Mouse (Mus musculus): Measurements from ENCODE around the gene M1ap. TPM values are rescaled to one million over a fixed set of nuclear protein-coding genes. Genes with fewer than 3 reads are reported as not detected.

M1ap gene
- total and polyA plus RNA-seq, 3 experiments: 6.2 to 6.3 TPM; not detected in 1

GRCm38 (mm10) chr6:82926528-82926927, 20.2 kb upstream of the M1ap start:
- DNase-seq (ENCODE audit: low read depth, low spot score): no peak
- no peaks in the 10 kb centered on the region for H3K4me1 ChIP-seq (ENCODE audit: control insufficient read depth in 1 of 2, insufficient read depth in 2 of 2, low read length in 2 of 2)
- H3K36me3 ChIP-seq (ENCODE audit: control insufficient read depth in 1 of 2, insufficient read depth in 2 of 2, low read length in 2 of 2): no peaks in the 10 kb centered on the region
- no peaks in the 10 kb centered on the region for H3K79me2 ChIP-seq (ENCODE audit: control insufficient read depth, insufficient read depth, low read length, poor library complexity)
- peaks cover 26 to 27% of the 10 kb centered on the region in 2 experiments for H3K27me3 ChIP-seq (ENCODE audit: control insufficient read depth in 1 of 2, insufficient read depth in 2 of 2, low read length in 2 of 2)
- H3K9me3 ChIP-seq (replicated peaks; ENCODE audit: insufficient read depth, low read length): no peaks in the 10 kb centered on the region
- H3K4me3 ChIP-seq (ENCODE audit: control insufficient read depth in 1 of 2, insufficient read depth in 1 of 2, low read depth in 2 of 2, low read length in 2 of 2): no peak overlapping the region
- H3K9ac ChIP-seq (ENCODE audit: control insufficient read depth, low read depth, low read length, poor library complexity, severe bottlenecking): no peak overlapping the region
- H3K27ac ChIP-seq (ENCODE audit: control insufficient read depth, low read depth, low read length): no peak overlapping the region
- TF ChIP-seq HCFC1 (IDR thresholded peaks at IDR 0.05; ENCODE audit: low read depth, low read length): no peak
- no peak for TF ChIP-seq MAX (IDR thresholded peaks at IDR 0.05; ENCODE audit: low read length)
- no peak for TF ChIP-seq SMC3 (IDR thresholded peaks at IDR 0.05; ENCODE audit: low read depth, low read length)
- no peak for TF ChIP-seq POLR2AphosphoS5 (IDR thresholded peaks at IDR 0.05; ENCODE audit: borderline replicate concordance, low read depth, low read length)
- no peak for TF ChIP-seq POLR2A (IDR thresholded peaks at IDR 0.05; ENCODE audit: control insufficient read depth in 1 of 2, insufficient read depth in 1 of 2, low read depth in 1 of 2, low read length in 2 of 2, poor library complexity in 1 of 2)
- TF ChIP-seq CHD1 (IDR thresholded peaks at IDR 0.05; ENCODE audit: low read depth, low read length): no peak

DNA sequence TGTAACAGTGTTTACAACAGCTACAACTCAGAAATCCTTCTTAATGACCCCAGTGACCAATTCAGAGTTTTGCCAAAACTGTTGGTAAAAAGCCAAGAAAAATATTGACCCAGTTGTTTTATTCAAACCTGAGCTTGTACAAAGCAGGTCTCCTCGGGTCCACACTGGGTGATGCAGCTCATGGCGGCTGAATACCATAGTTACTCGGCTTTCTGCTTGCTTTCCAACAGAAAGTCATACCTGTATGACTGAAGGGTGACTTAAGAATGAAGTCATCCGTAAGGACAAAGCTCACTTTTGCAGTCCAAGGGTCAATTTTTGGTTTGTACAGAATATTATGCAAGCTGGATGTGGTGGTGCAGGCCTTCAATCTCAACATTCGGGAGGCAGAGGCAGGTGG, 19.1 kb upstream of the M1ap start:
- no peak for TF ChIP-seq POLR2AphosphoS2 (IDR thresholded peaks at IDR 0.05; ENCODE audit: low read length)
- no peak for TF ChIP-seq GATA1 (IDR thresholded peaks at IDR 0.05; ENCODE audit: low read depth, low read length)
- TF ChIP-seq MEF2A (IDR thresholded peaks at IDR 0.05; ENCODE audit: extremely low read depth, insufficient replicate concordance, low read depth, low read length, poor library complexity, severe bottlenecking): no peak
- TF ChIP-seq CHD2 (IDR thresholded peaks at IDR 0.05; ENCODE audit: low read length): no peak
- no peak for TF ChIP-seq JUND (IDR thresholded peaks at IDR 0.05; ENCODE audit: low read depth, low read length)
- TF ChIP-seq EP300 (IDR thresholded peaks at IDR 0.05; ENCODE audit: low read depth in 1 of 2, low read length in 2 of 2): no peak
- TF ChIP-seq NELFE (IDR thresholded peaks at IDR 0.05; ENCODE audit: low read depth, low read length): no peak
- TF ChIP-seq ZC3H11A (IDR thresholded peaks at IDR 0.05; ENCODE audit: low read depth, low read length): no peak
- no peak for TF ChIP-seq USF2 (IDR thresholded peaks at IDR 0.05; ENCODE audit: borderline replicate concordance in 1 of 2, insufficient read depth in 1 of 2, low read depth in 1 of 2, low read length in 2 of 2)
- TF ChIP-seq POLR2AphosphoS5 (IDR thresholded peaks at IDR 0.05; ENCODE audit: borderline replicate concordance, low read depth, low read length): no peak
- TF ChIP-seq E2F4 (IDR thresholded peaks at IDR 0.05; ENCODE audit: borderline replicate concordance, low read depth, low read length): no peak
- no peak for TF ChIP-seq MAFK (IDR thresholded peaks at IDR 0.05; ENCODE audit: borderline replicate concordance, low read depth, low read length)
- H3K9ac ChIP-seq (ENCODE audit: control insufficient read depth, low read depth, low read length, poor library complexity, severe bottlenecking): no peak overlapping the region
- peaks cover 23 to 32% of the 10 kb centered on the region in 2 experiments for H3K27me3 ChIP-seq (ENCODE audit: control insufficient read depth in 1 of 2, insufficient read depth in 2 of 2, low read length in 2 of 2)

More for the DNA sequence above, 19.1 kb upstream of the M1ap start:
- Histone ChIP-seq H3K79me2 (ENCODE audit: control insufficient read depth, insufficient read depth, low read length, poor library complexity) (no peaks in the 10 kb centered on the region), H3K4me1 (ENCODE audit: control insufficient read depth in 1 of 2, insufficient read depth in 2 of 2, low read length in 2 of 2) (no peaks in the 10 kb centered on the region), H3K9me3 (replicated peaks; ENCODE audit: insufficient read depth, low read length) (no peaks in the 10 kb centered on the region), H3K4me3 (ENCODE audit: control insufficient read depth in 1 of 2, insufficient read depth in 1 of 2, low read depth in 2 of 2, low read length in 2 of 2) (no peak overlapping the region), H3K36me3 (ENCODE audit: control insufficient read depth in 1 of 2, insufficient read depth in 2 of 2, low read length in 2 of 2) (no peaks in the 10 kb centered on the region), H3K27ac (ENCODE audit: control insufficient read depth, low read depth, low read length) (no peak overlapping the region)
- no peak for DNase-seq (ENCODE audit: low read depth, low spot score)

Measured in MEL (cell line).